26 mouse cellular contexts compared by ENCODE assay signal in the genomic region with DNA sequence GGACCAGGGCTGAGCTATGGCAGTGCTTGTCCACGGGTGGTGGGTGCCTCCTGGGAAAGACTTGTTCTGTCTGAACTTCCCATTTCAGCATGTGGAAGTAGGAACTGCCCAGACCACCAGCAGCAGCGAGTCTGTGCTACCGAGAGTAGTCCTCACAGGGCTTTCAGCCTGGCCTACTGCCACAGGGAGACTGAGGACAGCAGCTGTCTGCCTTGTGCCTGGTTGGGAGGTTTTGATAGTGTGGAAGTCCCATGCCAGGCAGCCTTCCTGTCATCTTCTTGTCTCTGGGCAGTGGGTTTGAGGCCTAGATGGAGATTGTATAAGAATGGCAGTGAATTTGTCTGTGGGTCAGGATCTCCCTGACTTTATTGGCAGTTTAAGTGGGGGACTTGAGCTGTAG. TPM values are rescaled to one million over a fixed set of nuclear protein-coding genes. Genes with fewer than 3 reads are reported as not detected.
DNase-seq lines count a peak whose midpoint lies in the region; ATAC-seq and TF ChIP-seq lines count a peak whose summit lies in the region.
"Had no signal": no experiment of that assay in that cellular context is flagged by ENCODE, and none has a peak within 500 bp of the region (broad histone marks: within the 10 kb centered on the region; RNA-seq: fewer than 3 reads in every experiment).

No protein-coding gene starts in this region.

- no peak overlapping the region for H3ac ChIP-seq in myocyte (ENCODE audit: control insufficient read depth, insufficient read length)

- intact Hi-C loops in gastrocnemius, adult 2 months (cut with DNase I): no loop called here

- no peaks in the 10 kb centered on the region for H3K79me2 ChIP-seq in myocyte (ENCODE audit: control insufficient read depth, insufficient read depth)

- no peak for TF ChIP-seq POLR2A in myocyte (IDR thresholded peaks at IDR 0.05; ENCODE audit: insufficient read length, low read depth)

- no peak overlapping the region for H3K9ac ChIP-seq in midbrain, embryonic 13.5 days (replicated peaks)
- H3K9ac ChIP-seq: embryonic facial prominence, embryonic 13.5 days; embryonic facial prominence, embryonic 15.5 days; forebrain, embryonic 12.5 days; forebrain, postnatal 0 days had no signal

- no peaks in the 10 kb centered on the region for H3K27me3 ChIP-seq in midbrain, embryonic 10.5 days (ENCODE audit: low read depth, poor library complexity, severe bottlenecking)
- H3K27me3 ChIP-seq in midbrain, embryonic 13.5 days: no peaks in the 10 kb centered on the region
- H3K27me3 ChIP-seq in myocyte (ENCODE audit: control insufficient read depth, insufficient read depth, insufficient read length): no peaks in the 10 kb centered on the region
- H3K27me3 ChIP-seq in embryonic facial prominence, embryonic 10.5 days (replicated peaks; ENCODE audit: low read depth, poor library complexity, severe bottlenecking): no peaks in the 10 kb centered on the region
- H3K27me3 ChIP-seq: CH12.LX; embryonic facial prominence, embryonic 13.5 days; embryonic facial prominence, embryonic 15.5 days; forebrain, embryonic 12.5 days; Patski had no signal

- WGBS in midbrain, embryonic 10.5 days: 87% methylated on average over 3 of the region's 3 CpGs
- 83% methylated on average over 3 of the region's 3 CpGs for WGBS in midbrain, embryonic 13.5 days
- WGBS in embryonic facial prominence, embryonic 10.5 days: 88% methylated on average over 3 of the region's 3 CpGs

- peaks cover 14% of the 10 kb centered on the region for H3K4me1 ChIP-seq in midbrain, embryonic 10.5 days
- peaks cover 2% of the 10 kb centered on the region for H3K4me1 ChIP-seq in midbrain, embryonic 13.5 days (replicated peaks)
- H3K4me1 ChIP-seq in embryonic facial prominence, embryonic 10.5 days: peaks cover 5% of the 10 kb centered on the region
- H3K4me1 ChIP-seq: forebrain, embryonic 12.5 days had no signal

- H3K36me3 ChIP-seq in midbrain, embryonic 10.5 days: peaks cover 93% of the 10 kb centered on the region
- H3K36me3 ChIP-seq in midbrain, embryonic 13.5 days: peaks cover 79% of the 10 kb centered on the region
- H3K36me3 ChIP-seq in myocyte (ENCODE audit: control insufficient read depth, insufficient read depth): peaks cover 23% of the 10 kb centered on the region
- peaks cover 95% of the 10 kb centered on the region for H3K36me3 ChIP-seq in embryonic facial prominence, embryonic 10.5 days (replicated peaks)

- TF ChIP-seq CTCF in gastrocnemius, adult 2 months (IDR thresholded peaks at IDR 0.05): no peak

- H3K4me2 ChIP-seq in midbrain, embryonic 13.5 days (replicated peaks): no peak overlapping the region
- H3K4me2 ChIP-seq in myocyte (ENCODE audit: low read depth): no peak overlapping the region
- H3K4me2 ChIP-seq: embryonic facial prominence, embryonic 13.5 days; embryonic facial prominence, embryonic 15.5 days; forebrain, embryonic 12.5 days had no signal

- no peaks in the 10 kb centered on the region for H3K9me3 ChIP-seq in midbrain, embryonic 10.5 days (replicated peaks)
- H3K9me3 ChIP-seq in midbrain, embryonic 13.5 days: no peaks in the 10 kb centered on the region
- H3K9me3 ChIP-seq in embryonic facial prominence, embryonic 10.5 days: no peaks in the 10 kb centered on the region
- H3K9me3 ChIP-seq: embryonic facial prominence, embryonic 13.5 days; embryonic facial prominence, embryonic 15.5 days; forebrain, embryonic 10.5 days; forebrain, embryonic 12.5 days; G1E had no signal

- H3K27ac ChIP-seq in gastrocnemius, adult 2 months: no peak overlapping the region
- no peak overlapping the region for H3K27ac ChIP-seq in midbrain, embryonic 10.5 days (replicated peaks)
- H3K27ac ChIP-seq in midbrain, embryonic 13.5 days: no peak overlapping the region
- H3K27ac ChIP-seq in embryonic facial prominence, embryonic 10.5 days (replicated peaks): no peak overlapping the region
- H3K27ac ChIP-seq: embryonic facial prominence, embryonic 13.5 days; embryonic facial prominence, embryonic 15.5 days; forebrain, embryonic 10.5 days; forebrain, embryonic 12.5 days had no signal

- ATAC-seq in midbrain, embryonic 13.5 days: no peak
- ATAC-seq: activated CD4-positive, CD25-positive, alpha-beta regulatory T cell, adult 4 months; CD4-positive, CD25-positive, alpha-beta regulatory T cell, adult 4 months; forebrain, embryonic 14.5 days; forebrain, postnatal 0 days; Patski had no signal

- peak; percentile 20 for DNase-seq in gastrocnemius, adult 2 months
- DNase-seq in gastrocnemius, adult 18-20 months (ENCODE audit: low spot score): no peak
- DNase-seq in midbrain, embryonic 10.5 days (ENCODE audit: low spot score): no peak
- DNase-seq in embryonic facial prominence, embryonic 10.5 days (ENCODE audit: low spot score): no peak
- DNase-seq: adrenal gland, adult 8-10 months; adrenal gland, postnatal 14 days; B cell, adult 2 months; cerebellum, adult 11 months; cerebellum, adult 18-20 months; cerebellum, adult 8-10 months; cerebellum, postnatal 10 days; cerebellum, postnatal 25 days; forebrain, postnatal 0 days had no signal

- no peak overlapping the region for H3K4me3 ChIP-seq in gastrocnemius, adult 2 months
- H3K4me3 ChIP-seq in midbrain, embryonic 10.5 days: 0 out of 2 replicates have a peak overlapping the region, but pooled peaks have one; percentile 1
- no peak overlapping the region for H3K4me3 ChIP-seq in midbrain, embryonic 13.5 days (replicated peaks)
- no peak overlapping the region for H3K4me3 ChIP-seq in myocyte
- no peak overlapping the region for H3K4me3 ChIP-seq in embryonic facial prominence, embryonic 10.5 days
- H3K4me3 ChIP-seq: embryonic facial prominence, embryonic 13.5 days; embryonic facial prominence, embryonic 15.5 days; erythroblast, embryonic 14.5 days; forebrain, embryonic 10.5 days; forebrain, embryonic 12.5 days had no signal

TF ChIP-seq in myocyte, 11 proteins besides CTCF, POLR2A, EP300 and RAD21:
- TF ChIP-seq MYOD1 (IDR thresholded peaks at IDR 0.05; ENCODE audit: control insufficient read depth in 1 of 3, insufficient read length in 2 of 3, low read depth in 2 of 3): peak; percentile 7 to 63 (median 59)
- TF ChIP-seq MYOG (IDR thresholded peaks at IDR 0.05; ENCODE audit: control insufficient read depth in 1 of 3, insufficient read depth in 1 of 3, insufficient read length in 2 of 3, low read depth in 2 of 3): peak in 1 of 3 experiments; percentile 39
- no peak for TF ChIP-seq SRF (IDR thresholded peaks at IDR 0.05; ENCODE audit: control insufficient read depth, insufficient read length, low read depth)
- no peak for TF ChIP-seq USF1 (IDR thresholded peaks at IDR 0.05; ENCODE audit: low read depth)
TF ChIP-seq in myocyte: peak in this region for 2.

RNA-seq across cellular contexts. Expression of a gene that starts 16.6 kb away (rescaled TPM):
- 10 to 100 TPM; 31.2 to 32.4 TPM for total RNA-seq in gastrocnemius, adult 2 months (2021)
- total RNA-seq in gastrocnemius, adult 18-20 months (2021): 10 to 100 TPM; 31.1 to 33.4 TPM
- 150 and 161 TPM in 2 replicates for polyA plus RNA-seq in midbrain, embryonic 10.5 days (2016; fragmentation: Nextera tagmentation; extraction: Ambion mirVana)
- polyA plus RNA-seq in midbrain, embryonic 13.5 days (2015; fragmentation: Nextera tagmentation; extraction: Ambion mirVana): 149 and 154 TPM in 2 replicates
- 65.9 TPM for polyA plus RNA-seq in myocyte (2012; fragmentation: generic; extraction: Trizol)
- 151 and 155 TPM in 2 replicates for polyA plus RNA-seq in embryonic facial prominence, embryonic 10.5 days (2016; fragmentation: Nextera tagmentation; extraction: Ambion mirVana)

RNA-seq across cellular contexts. Expression of a gene that starts 24.2 kb away (rescaled TPM):
- 10 to 100 TPM; 22.1 to 32.3 TPM for total RNA-seq in gastrocnemius, adult 2 months (2021)
- 10 to 100 TPM; 24.2 to 32.0 TPM for total RNA-seq in gastrocnemius, adult 18-20 months (2021)
- 132 and 133 TPM in 2 replicates for polyA plus RNA-seq in midbrain, embryonic 10.5 days (2016; fragmentation: Nextera tagmentation; extraction: Ambion mirVana)
- polyA plus RNA-seq in midbrain, embryonic 13.5 days (2015; fragmentation: Nextera tagmentation; extraction: Ambion mirVana): 99.9 and 112 TPM in 2 replicates
- 42.5 TPM for polyA plus RNA-seq in myocyte (2012; fragmentation: generic; extraction: Trizol)
- polyA plus RNA-seq in embryonic facial prominence, embryonic 10.5 days (2016; fragmentation: Nextera tagmentation; extraction: Ambion mirVana): 119 and 124 TPM in 2 replicates

RNA-seq across cellular contexts. Expression of a gene that starts 24.4 kb away (rescaled TPM):
- 1 to 10 TPM; 3.6 to 4.4 TPM for total RNA-seq in gastrocnemius, adult 2 months (2021)
- total RNA-seq in gastrocnemius, adult 18-20 months (2021): 1 to 10 TPM; 2.3 to 3.0 TPM
- polyA plus RNA-seq in midbrain, embryonic 10.5 days (2016; fragmentation: Nextera tagmentation; extraction: Ambion mirVana): 57.0 and 57.7 TPM in 2 replicates
- polyA plus RNA-seq in midbrain, embryonic 13.5 days (2015; fragmentation: Nextera tagmentation; extraction: Ambion mirVana): 60.6 and 71.8 TPM in 2 replicates
- polyA plus RNA-seq in myocyte (2012; fragmentation: generic; extraction: Trizol): 10.6 TPM
- polyA plus RNA-seq in embryonic facial prominence, embryonic 10.5 days (2016; fragmentation: Nextera tagmentation; extraction: Ambion mirVana): 56.8 and 58.9 TPM in 2 replicates

RNA-seq across cellular contexts. Expression of a gene that starts 28.4 kb away (rescaled TPM):
- not detected for total RNA-seq in gastrocnemius, adult 2 months (2021)
- total RNA-seq in gastrocnemius, adult 18-20 months (2021): not detected
- polyA plus RNA-seq in midbrain, embryonic 10.5 days (2016; fragmentation: Nextera tagmentation; extraction: Ambion mirVana): 3.3 and 3.6 TPM in 2 replicates
- polyA plus RNA-seq in midbrain, embryonic 13.5 days (2015; fragmentation: Nextera tagmentation; extraction: Ambion mirVana): 0.46 and 0.65 TPM in 2 replicates
- 0.19 TPM for polyA plus RNA-seq in myocyte (2012; fragmentation: generic; extraction: Trizol)
- polyA plus RNA-seq in embryonic facial prominence, embryonic 10.5 days (2016; fragmentation: Nextera tagmentation; extraction: Ambion mirVana): 4.4 and 4.8 TPM in 2 replicates
- total RNA-seq: CH12.LX had no signal
- polyA plus RNA-seq: activated CD4-positive, CD25-positive, alpha-beta regulatory T cell, adult 4 months; CD4-positive, CD25-positive, alpha-beta regulatory T cell, adult 4 months; G1E had no signal

RNA-seq across cellular contexts. Expression of a gene that starts 31.9 kb away (rescaled TPM):
- 1 to 10 TPM in 1 of 2 experiments, under 1 TPM in 1; 0.87 to 1.3 TPM for total RNA-seq in gastrocnemius, adult 2 months (2021)
- total RNA-seq in gastrocnemius, adult 18-20 months (2021): 1 to 10 TPM in 1 of 2 experiments, under 1 TPM in 1; 0.95 to 1.3 TPM
- polyA plus RNA-seq in midbrain, embryonic 10.5 days (2016; fragmentation: Nextera tagmentation; extraction: Ambion mirVana): 32.4 and 41.9 TPM in 2 replicates
- 206 and 218 TPM in 2 replicates for polyA plus RNA-seq in midbrain, embryonic 13.5 days (2015; fragmentation: Nextera tagmentation; extraction: Ambion mirVana)
- polyA plus RNA-seq in myocyte (2012; fragmentation: generic; extraction: Trizol): 1.9 TPM
- polyA plus RNA-seq in embryonic facial prominence, embryonic 10.5 days (2016; fragmentation: Nextera tagmentation; extraction: Ambion mirVana): 27.2 and 31.2 TPM in 2 replicates
- polyA plus RNA-seq: activated CD4-positive, CD25-positive, alpha-beta regulatory T cell, adult 4 months; CD4-positive, CD25-positive, alpha-beta regulatory T cell, adult 4 months had no signal
